Mouse (Mus musculus) gastrocnemius, postnatal 14 days (tissue): Measurements from ENCODE around the gene 4930535I16Rik. TPM values are rescaled to one million over a fixed set of nuclear protein-coding genes. Genes with fewer than 3 reads are reported as not detected.
"Not testable (repeated sequence)": the region's sequence is repeated elsewhere in the genome, so short reads cannot be mapped to it uniquely, and the experiment has no call there.

ENCODE experiments used
- DNase-seq: peaks from one replicate; pipeline ENCODE4 v3.0.0; 2021; ENCODE audit warnings: mixed read lengths
- intact Hi-C: fragments of 180-260 bp; cut with DNase I; formaldehyde crosslinking; loops from one replicate; pipeline ENCODE4 v1.15.1; 2025; ENCODE audit warnings: low total_unique reads
- long read RNA-seq, 2 experiments: library from polyadenylated mRNA; stranded (forward); transcript quantifications; one replicate each; pipeline ENCODE4 v2.0.0; 2021
- total RNA-seq, 2 experiments: library from RNA; stranded (reverse); gene quantifications; 2 replicates each; pipeline ENCODE4 v1.2.3; 2021

The 4930535I16Rik gene
- total RNA-seq = not detected
- long read RNA-seq, experiment 1 = 0 reads
- long read RNA-seq, experiment 2 = 0 reads

GRCm38 (mm10) chr4:123917548-123918140 is at the start of gene 4930535I16Rik:
Gene 4930535I16Rik, minus strand, starts transcription at chr4:123918022.
- intact Hi-C loops = no loop called here
- peak; percentile 38 for DNase-seq

- intact Hi-C loops = no loop called here
- no peak for DNase-seq
Observed at GRCm38 (mm10) chr4:123962721-123963120, 44.9 kb upstream of the 4930535I16Rik start.

- intact Hi-C loops = no loop called here
- DNase-seq = no peak
Observed at GRCm38 (mm10) chr4:123960955-123961354, 43.1 kb upstream of the 4930535I16Rik start.

- intact Hi-C loops = loop anchor here (5.0 to 10.0 kb wide), 2 partner anchors 179 to 707 kb away; no protein-coding TSS in a partner anchor
- no peak for DNase-seq
Observed at GRCm38 (mm10) chr4:123957891-123958290, 40.1 kb upstream of the 4930535I16Rik start.

GRCm38 (mm10) chr4:123957492-123957808 is 39.6 kb upstream of the 4930535I16Rik start:
- no peak for DNase-seq
- intact Hi-C loops = loop anchor here (5.0 to 10.0 kb wide), 2 partner anchors 180 to 707 kb away; no protein-coding TSS in a partner anchor

GRCm38 (mm10) chr4:123956703-123957491 is 39.1 kb upstream of the 4930535I16Rik start:
- peak; percentile 82 for DNase-seq
- intact Hi-C loops = loop anchor here (5.0 to 10.0 kb wide), 2 partner anchors 180 to 708 kb away; no protein-coding TSS in a partner anchor

- no peak for DNase-seq
- intact Hi-C loops = loop anchor here (10.0 kb wide), 1 partner anchor 713 kb away; no protein-coding TSS in a partner anchor
Observed at GRCm38 (mm10) chr4:123952059-123952458, 34.2 kb upstream of the 4930535I16Rik start.

GRCm38 (mm10) chr4:123949649-123950048 is 31.8 kb upstream of the 4930535I16Rik start:
- no peak for DNase-seq
- intact Hi-C loops = loop anchor here (10.0 kb wide), 1 partner anchor 715 kb away; no protein-coding TSS in a partner anchor

- no peak for DNase-seq
- intact Hi-C loops = no loop called here
Observed at GRCm38 (mm10) chr4:123948901-123949300, 31.1 kb upstream of the 4930535I16Rik start.

- no peak for DNase-seq
Observed at GRCm38 (mm10) chr4:123947149-123947548, 29.3 kb upstream of the 4930535I16Rik start.

GRCm38 (mm10) chr4:123946701-123947100 is 28.9 kb upstream of the 4930535I16Rik start:
- no peak for DNase-seq
- intact Hi-C loops = no loop called here

More at GRCm38 (mm10) chr4:123947149-123947548, 29.3 kb upstream of the 4930535I16Rik start:
- intact Hi-C loops = no loop called here

- DNase-seq, intact Hi-C loops: not testable (repeated sequence)
Observed at GRCm38 (mm10) chr4:123940878-123941277, 23.1 kb upstream of the 4930535I16Rik start.

- intact Hi-C loops = no loop called here
- peak; percentile 48 for DNase-seq
Observed at GRCm38 (mm10) chr4:123939838-123940237, 22.0 kb upstream of the 4930535I16Rik start.

GRCm38 (mm10) chr4:123936059-123936458 is 18.2 kb upstream of the 4930535I16Rik start:
- no peak for DNase-seq
- intact Hi-C loops = no loop called here

GRCm38 (mm10) chr4:123934306-123934705 is 16.5 kb upstream of the 4930535I16Rik start:
- no peak for DNase-seq
- intact Hi-C loops = no loop called here

GRCm38 (mm10) chr4:123929994-123930393 is 12.2 kb upstream of the 4930535I16Rik start:
- intact Hi-C loops = no loop called here
- DNase-seq = no peak

- intact Hi-C loops = no loop called here
- no peak for DNase-seq
Observed at GRCm38 (mm10) chr4:123927961-123928360, 10.1 kb upstream of the 4930535I16Rik start.

- no peak for DNase-seq
- intact Hi-C loops = no loop called here
Observed at GRCm38 (mm10) chr4:123921055-123921565, 3.3 kb upstream of the 4930535I16Rik start.

GRCm38 (mm10) chr4:123918851-123919250 is 1.0 kb upstream of the 4930535I16Rik start:
- DNase-seq = no peak
- intact Hi-C loops = no loop called here
